Mouse (Mus musculus) embryonic fibroblast, embryonic 13.5 days (primary cell): ENCODE measurements around the gene Slc6a6.

Source experiments
- CTCF ChIP-seq: IDR thresholded peaks from 2 replicates; pipeline ENCODE4 v1.5.1; 2011; ENCODE audit warnings: mild to moderate bottlenecking, control low read depth, low read length, moderate library complexity, borderline replicate concordance; ENCODE audit not compliant: insufficient read depth
- POLR2A ChIP-seq: IDR thresholded peaks from 2 replicates; pipeline ENCODE4 v1.6.1; 2011; ENCODE audit warnings: low read depth, mild to moderate bottlenecking, control low read depth, low read length, moderate library complexity

DNA sequence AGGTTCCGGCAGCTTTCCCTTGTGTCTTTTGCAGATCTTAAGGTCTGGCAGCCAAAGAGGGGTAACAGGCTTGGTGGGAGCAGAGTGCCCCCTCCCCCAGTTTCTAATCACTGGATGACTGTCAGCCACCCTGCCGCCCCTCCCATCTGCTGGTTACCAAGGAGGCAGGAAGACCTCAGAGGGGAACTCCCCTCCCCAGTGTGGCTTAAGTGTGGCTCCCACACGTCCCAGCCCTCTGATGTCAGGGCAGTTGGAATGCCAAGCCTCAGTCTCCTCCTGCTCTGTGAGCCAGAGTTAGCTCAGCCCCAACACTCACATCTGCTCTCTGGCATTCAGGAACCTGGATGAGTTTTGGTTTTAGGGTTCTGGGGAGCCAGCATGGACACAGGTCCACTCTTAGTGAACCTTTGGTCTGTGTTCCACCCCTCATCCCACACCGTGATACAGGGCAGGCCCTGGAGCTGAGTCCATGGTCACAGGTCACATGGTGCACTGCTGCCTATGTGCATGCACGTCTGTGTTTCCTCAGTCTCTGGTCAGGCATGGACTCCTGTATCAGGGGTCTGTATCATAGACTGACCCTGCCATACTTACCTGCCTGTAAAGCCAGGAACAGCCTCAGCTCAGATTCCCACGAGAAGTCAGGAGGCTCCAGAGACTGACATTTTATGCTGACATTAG is 45.2 kb downstream of the Slc6a6 start:
- TF ChIP-seq CTCF: no peak
- 0 out of 2 replicates have a peak, but pooled peaks have one; percentile 13 for TF ChIP-seq POLR2A
